Mouse (Mus musculus) gastrocnemius, adult 18-20 months (tissue): ENCODE measurements at regions not wholly inside any gene's neighbourhood (a gene's known extent, or its start where the extent isn't known, plus 50 kb on each side); places are given as distances from the start of the nearest gene placed in this dataset.

Experiments used
- DNase-seq: peaks from one replicate; pipeline ENCODE4 v3.0.0; 2021; ENCODE audit warnings: low spot score

DNA sequence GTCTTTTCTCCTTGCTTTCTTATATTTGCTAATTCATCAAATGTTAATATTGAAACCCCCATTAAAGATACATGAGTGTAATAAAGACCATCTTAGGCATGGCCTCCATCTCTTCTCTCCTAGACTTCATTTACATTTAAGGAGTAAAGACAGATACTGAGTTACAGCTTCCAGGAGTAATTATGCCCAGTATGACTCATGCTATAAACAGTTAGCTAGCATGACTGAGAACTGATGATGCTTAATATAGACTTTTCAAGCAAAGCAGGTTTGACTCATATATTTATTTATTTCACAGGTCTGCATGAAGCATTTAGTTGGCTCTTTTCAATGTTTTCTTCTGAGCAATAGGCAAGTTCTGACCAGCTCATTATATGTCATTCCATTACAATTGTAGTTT lies 453.7 kb upstream of the Cntn6 start:
- no peak for DNase-seq

DNA sequence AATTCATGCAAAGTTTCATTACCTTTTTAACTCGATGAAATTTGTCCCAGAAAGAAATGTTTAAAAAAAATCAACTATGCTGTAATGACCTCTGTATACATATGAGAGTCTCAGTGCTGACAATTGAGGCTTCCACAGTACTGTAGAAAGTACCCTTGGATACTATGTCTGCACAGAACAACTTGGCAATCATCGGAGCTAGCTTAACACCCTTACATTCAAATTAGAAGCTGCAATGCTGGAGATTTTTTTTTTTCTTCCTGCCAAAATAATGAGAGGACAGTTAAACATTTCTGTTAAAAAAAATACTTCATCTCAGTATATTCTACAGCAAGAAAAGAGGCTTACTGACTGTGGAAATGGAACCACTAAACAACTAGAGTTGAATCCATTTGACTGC lies 452.1 kb upstream of the Cntn6 start:
- no peak for DNase-seq

- DNase-seq: no peak
Observed at GRCm38 (mm10) chr6:104055996-104056395, 436.6 kb upstream of the Cntn6 start.

DNA sequence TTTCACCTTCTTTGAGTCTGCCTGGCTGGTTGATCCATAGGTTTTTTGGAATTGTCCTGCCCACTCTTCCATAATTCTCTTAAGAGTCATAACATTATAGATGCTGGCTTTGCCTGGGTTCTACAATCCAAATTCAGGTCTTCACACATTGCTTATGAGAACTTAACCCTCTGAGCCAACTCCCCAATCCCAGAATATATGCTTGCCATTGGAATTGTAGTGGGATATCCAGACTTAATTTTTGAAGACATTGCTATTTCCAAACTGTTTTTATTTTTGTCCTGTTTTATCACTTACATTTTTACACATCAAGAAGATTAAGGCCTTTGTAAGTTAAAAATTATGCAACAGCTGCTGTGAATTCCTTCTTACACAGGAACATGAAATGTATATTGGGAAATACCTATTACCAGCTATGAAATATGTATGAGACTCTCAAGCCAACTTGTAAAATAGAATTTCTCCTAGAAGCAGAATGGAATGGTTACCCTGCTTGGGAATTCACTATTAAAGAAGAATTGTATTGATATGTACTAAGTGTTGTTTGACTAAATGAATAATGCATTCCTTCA lies 430.8 kb upstream of the Cntn6 start:
- DNase-seq: no peak

- no peak for DNase-seq
Observed at GRCm38 (mm10) chr6:104080581-104080980, 412.0 kb upstream of the Cntn6 start.

DNA sequence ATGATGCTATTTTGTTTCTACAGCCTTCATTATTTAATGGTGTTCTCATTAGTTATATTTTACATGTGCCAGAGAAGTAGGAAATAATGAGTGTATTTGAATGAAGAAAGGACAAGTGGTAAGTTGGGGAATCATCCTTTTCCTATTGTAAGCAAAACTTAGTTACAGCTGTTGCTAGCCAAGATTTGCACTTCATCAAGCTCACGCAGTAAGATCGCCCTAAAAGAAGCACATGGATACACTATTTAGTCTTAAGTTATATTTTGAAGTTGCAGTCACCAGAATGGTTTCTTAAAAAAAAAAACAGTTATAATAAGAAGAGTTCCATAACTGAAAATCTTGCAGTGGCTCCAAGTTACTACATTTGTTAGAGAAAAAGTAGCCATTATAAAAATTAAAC lies 410.3 kb upstream of the Cntn6 start:
- DNase-seq: no peak

- no peak for DNase-seq
Observed at GRCm38 (mm10) chr6:104108386-104108785, 384.2 kb upstream of the Cntn6 start.
